Mouse (Mus musculus) cerebellum, adult 2 months (tissue): Measurements from ENCODE around the gene Akap8.

Source experiments
- CTCF ChIP-seq: fragments of 200-500 bp; IDR thresholded peaks from 2 replicates; pipeline ENCODE4 v1.5.1; 2011; ENCODE audit warnings: low read depth, mild to moderate bottlenecking, control low read depth, low read length, moderate library complexity, borderline replicate concordance; ENCODE audit not compliant: insufficient read depth
- POLR2A ChIP-seq: fragments of 200-500 bp; IDR thresholded peaks from 2 replicates; pipeline ENCODE4 v1.6.1; 2011; ENCODE audit warnings: low read length, control low read depth, borderline replicate concordance; ENCODE audit not compliant: insufficient read depth

DNA sequence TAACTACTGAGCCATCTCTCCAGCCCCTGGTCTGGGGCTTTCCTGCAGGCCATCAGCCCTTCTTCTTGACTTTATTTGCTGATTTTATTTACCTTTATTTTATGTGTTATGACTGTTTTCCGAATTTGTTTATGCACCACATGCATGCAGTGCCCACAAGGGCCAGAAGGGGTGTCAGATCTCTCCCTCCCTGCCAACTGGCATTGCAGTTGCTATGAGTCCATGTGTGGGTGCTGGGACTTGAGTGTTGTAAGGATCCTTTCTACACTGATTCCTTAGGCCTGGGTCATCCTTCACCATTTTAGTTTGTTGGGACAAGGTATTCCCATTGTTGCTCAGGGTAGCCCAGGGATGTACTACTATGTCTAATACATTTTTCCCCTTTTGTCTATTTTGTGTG, 22.9 kb downstream of the Akap8 start:
- no peak for TF ChIP-seq CTCF
- no peak for TF ChIP-seq POLR2A
